Mouse (Mus musculus) monocyte, adult 2 months (primary cell): Measurements from ENCODE around the gene Mst1r.

ENCODE experiments used
- DNase-seq, 2 experiments: peaks; one replicate each; pipeline ENCODE4 v3.0.0; 2022; ENCODE audit warnings: low spot score in 2 of 2, low read depth in 1 of 2

The Mst1r gene

GRCm38 (mm10) chr9:107950460-107951355 lies 44.0 kb downstream of the Mst1r start:
- DNase-seq = peak; percentile 42 to 72

DNA sequence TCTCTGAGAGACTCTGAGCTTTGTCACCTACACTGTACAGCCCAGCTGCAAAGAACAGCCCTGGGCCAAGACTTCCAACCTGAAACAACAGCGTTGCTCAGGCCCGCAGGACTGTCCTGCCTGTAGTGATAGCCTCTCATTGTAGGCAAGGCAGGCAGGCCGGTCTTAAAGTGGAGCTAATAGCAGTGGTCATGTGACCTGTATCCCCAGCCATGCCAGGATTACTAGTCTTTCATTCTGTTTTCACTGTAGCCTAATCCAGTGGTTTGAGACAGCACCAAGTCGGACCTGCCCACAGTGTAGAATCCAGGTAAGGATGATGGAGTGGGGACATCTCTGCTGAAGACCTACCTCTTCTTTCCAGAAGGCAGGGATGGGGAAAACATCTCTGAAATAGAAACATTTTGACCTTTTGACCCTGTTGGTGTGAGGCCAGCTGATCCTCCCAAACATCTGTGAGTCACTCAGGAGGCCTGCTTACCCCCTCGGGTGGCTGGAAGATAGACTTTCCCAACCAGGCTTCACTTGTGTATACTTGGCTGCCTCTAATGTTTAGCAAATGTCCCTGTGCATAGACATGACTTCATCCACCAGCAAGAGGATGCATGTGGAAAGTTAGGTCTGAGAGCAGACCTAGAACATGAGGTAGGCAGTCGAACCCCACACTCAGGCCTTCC lies 49.1 kb downstream of the Mst1r start:
- DNase-seq = no peak

DNA sequence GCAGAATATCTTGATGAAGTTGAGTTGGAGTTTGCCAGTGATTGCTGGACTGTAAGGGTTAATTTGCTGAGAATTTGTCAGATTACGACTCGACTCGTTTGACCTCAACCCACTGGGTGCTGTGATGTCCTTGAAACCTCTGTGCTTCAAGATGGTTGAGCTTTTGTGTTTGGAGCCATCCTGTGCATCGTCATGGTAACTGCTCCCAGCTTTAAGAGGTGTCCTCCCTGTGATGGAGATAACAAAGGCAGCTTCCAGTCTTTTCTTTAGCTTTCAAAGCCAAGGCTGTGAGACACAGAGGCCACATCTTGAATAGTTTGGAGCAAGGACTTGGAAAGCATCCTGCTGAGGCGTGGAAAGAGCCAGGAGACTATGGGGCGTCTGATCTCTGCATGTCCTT lies 50.5 kb downstream of the Mst1r start:
- DNase-seq = no peak

DNA sequence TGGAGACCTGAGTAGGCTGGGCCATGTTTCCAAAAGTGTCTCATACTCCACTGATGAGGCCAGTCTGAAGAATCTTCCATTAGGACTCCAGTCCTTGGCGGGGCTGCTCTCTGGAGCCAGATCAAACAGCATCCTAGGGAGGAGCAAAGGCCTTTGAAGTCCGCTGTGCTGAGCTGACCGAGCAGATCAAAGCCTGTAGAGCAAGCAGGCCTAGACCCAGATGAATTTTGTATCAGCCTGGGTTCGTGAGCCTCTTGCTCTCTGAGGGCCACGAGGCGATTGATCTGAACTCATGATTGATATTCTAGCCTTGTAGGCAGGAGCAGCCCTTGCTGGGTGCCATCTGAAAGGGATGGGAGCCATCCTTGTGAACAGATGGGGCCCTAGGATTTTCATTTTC lies 53.2 kb downstream of the Mst1r start:
- no peak for DNase-seq

GRCm38 (mm10) chr9:107960928-107961327 lies 54.3 kb downstream of the Mst1r start:
- no peak for DNase-seq

GRCm38 (mm10) chr9:107961351-107961762 lies 54.7 kb downstream of the Mst1r start:
- no peak for DNase-seq

DNA sequence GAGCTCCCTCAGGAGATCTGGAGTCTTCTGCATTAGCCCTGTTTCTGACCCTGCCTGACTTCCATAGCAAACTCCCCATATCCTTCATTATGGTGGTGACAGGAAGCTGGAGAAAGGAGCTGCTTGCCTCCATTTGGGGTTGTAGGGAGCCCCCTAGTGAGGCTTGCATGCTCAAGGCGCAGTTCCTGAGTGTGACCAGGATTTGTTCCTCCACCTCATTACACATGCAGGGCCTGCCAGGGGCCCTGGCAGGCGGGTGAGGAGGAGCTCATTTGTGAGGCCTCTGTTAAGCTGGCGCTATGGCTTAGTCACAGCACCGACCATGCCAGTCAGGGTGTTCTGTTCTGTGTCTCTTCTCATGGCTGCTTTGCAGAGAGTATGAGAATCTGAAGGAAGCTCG lies 55.2 kb downstream of the Mst1r start:
- no peak for DNase-seq

DNA sequence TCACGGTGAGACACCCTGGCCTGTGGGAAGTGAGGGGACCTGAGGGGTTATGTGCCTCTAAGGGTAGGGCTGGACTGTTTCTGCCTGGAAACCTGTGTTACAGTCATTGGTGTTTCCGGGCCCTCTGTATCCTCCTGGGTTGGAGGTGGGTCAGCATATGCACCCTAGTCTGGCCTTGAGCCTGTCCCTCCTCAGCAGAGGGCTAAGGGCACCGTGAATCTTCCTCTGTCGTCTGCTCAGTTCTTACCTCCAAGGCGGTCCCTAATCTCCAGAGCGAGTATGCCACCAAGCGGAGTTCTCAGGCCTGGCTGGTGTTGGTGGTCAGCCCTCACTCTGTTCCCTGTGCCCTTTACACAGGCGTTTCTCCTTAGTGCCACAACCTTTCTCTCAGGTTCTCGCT lies 56.2 kb downstream of the Mst1r start:
- DNase-seq = no peak

DNA sequence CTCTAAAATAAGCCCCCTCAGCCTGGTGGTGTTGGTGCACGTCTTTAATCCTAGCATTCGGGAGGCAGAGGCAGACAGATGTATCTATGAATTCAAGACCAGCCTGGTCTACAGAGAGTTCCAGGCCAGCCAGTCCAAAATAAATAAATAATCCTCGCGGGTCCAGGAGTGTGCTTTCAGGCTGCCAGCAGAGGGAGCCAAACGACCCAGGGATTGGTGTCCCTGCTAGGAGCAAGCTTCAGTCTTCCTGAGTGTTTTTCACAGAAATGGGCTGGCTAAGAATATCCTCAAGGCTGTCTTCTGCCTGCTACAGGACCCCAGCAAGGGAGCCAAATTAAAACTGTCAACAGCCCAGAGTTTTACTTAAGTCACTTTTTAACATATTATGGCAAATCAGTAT lies 57.0 kb downstream of the Mst1r start:
- DNase-seq = no peak

GRCm38 (mm10) chr9:107964681-107965080 lies 58.0 kb downstream of the Mst1r start:
- DNase-seq = no peak

GRCm38 (mm10) chr9:107966676-107967075 lies 60.0 kb downstream of the Mst1r start:
- no peak for DNase-seq

- DNase-seq = no peak
Observed at GRCm38 (mm10) chr9:107967437-107967836, 60.8 kb downstream of the Mst1r start.

DNA sequence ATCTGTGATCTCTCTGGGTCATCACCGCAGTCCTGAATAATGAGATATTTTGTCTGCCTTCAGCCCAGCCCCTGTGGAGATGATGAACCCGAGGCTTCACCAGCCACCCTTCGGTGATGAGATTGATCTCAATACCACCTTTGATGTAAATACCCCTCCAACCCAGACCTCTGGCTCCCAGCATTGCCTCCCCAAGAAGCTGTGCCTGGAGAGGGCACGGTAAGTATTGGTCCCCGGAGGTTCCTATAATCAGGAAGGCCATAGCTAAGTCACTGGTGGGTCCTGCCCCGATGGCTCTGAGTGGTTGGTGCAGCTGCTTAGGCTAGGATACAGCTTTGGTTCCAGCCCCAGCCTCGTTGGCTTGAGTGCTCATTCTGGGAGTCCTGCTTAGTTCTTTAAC lies 61.9 kb downstream of the Mst1r start:
- no peak for DNase-seq
